Comparison of ENCODE assay signal across 8 mouse cellular contexts in the genomic region with DNA sequence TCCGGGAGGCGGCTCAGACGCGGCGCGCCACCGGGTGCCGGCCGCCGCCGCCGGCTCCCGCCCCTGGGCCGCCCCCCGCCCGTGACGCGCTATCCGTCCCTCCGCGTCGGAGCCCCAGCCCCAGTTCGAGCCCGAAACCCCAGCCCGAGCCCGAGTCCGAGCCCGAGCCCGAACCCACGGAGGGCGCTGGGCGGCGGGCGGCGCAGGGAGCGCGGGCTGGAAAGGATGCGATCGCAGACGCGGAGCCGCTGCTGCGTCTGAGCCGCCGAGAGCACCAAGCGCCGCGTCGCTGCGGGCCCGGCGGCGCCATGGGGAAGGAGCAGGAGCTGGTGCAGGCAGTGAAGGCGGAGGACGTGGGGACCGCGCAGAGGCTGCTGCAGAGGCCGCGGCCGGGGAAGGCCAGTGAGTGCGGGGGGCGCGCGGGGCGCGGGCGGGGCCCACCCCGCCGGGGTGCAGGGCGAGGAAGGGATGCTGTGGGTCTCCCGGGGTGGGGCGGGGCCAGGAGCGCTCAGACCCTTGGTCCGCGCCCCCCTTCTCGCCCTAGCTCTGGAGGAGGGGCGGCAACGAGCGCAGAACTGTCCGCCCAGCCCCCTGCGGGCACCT. TPM values are rescaled to one million over a fixed set of nuclear protein-coding genes. Genes with fewer than 3 reads are reported as not detected.
DNase-seq lines count a peak whose midpoint lies in the region; ATAC-seq and TF ChIP-seq lines count a peak whose summit lies in the region.

No protein-coding gene starts in this region.

- H3K27me3 ChIP-seq in heart, postnatal 0 days (ENCODE audit: control insufficient read depth, insufficient read depth, low read length) = peaks cover 35% of the 10 kb centered on the region
- H3K27me3 ChIP-seq in limb, embryonic 13.5 days = peaks cover 38% of the 10 kb centered on the region
- H3K27me3 ChIP-seq in neural tube, embryonic 12.5 days (replicated peaks) = no peaks in the 10 kb centered on the region

- H3K9ac ChIP-seq in heart, postnatal 0 days (replicated peaks; ENCODE audit: low read depth, low read length) = peak overlapping the region; percentile 59
- H3K9ac ChIP-seq in limb, embryonic 13.5 days = peak overlapping the region; percentile 87
- peak overlapping the region; percentile 92 for H3K9ac ChIP-seq in neural tube, embryonic 12.5 days

- H3K9me3 ChIP-seq in heart, postnatal 0 days (replicated peaks; ENCODE audit: control insufficient read depth, low read length) = no peaks in the 10 kb centered on the region
- H3K9me3 ChIP-seq in limb, embryonic 13.5 days = no peaks in the 10 kb centered on the region
- H3K9me3 ChIP-seq in neural tube, embryonic 12.5 days = no peaks in the 10 kb centered on the region

- under 1% methylated on average over 53 of the region's 81 CpGs for WGBS in heart, postnatal 0 days
- WGBS in limb, embryonic 13.5 days = under 1% methylated on average over 67 of the region's 81 CpGs
- under 1% methylated on average over 64 of the region's 81 CpGs for WGBS in neural tube, embryonic 12.5 days

- TF ChIP-seq CTCF in gastrocnemius, adult 2 months (IDR thresholded peaks at IDR 0.05) = no peak
- TF ChIP-seq CTCF in heart, postnatal 0 days (IDR thresholded peaks at IDR 0.05; ENCODE audit: low read depth) = no peak

- peak overlapping the region; percentile 81 for H3K4me3 ChIP-seq in gastrocnemius, adult 2 months
- peak overlapping the region; percentile 59 for H3K4me3 ChIP-seq in heart, postnatal 0 days (ENCODE audit: low read depth, low read length)
- H3K4me3 ChIP-seq in limb, embryonic 13.5 days = peak overlapping the region; percentile 84
- peak overlapping the region; percentile 87 for H3K4me3 ChIP-seq in neural tube, embryonic 12.5 days

- H3K4me2 ChIP-seq in heart, postnatal 0 days (ENCODE audit: low read depth, low read length) = peak overlapping the region; percentile 97
- H3K4me2 ChIP-seq in limb, embryonic 13.5 days (replicated peaks) = peak overlapping the region; percentile 95
- H3K4me2 ChIP-seq in neural tube, embryonic 12.5 days (replicated peaks) = peak overlapping the region; percentile 92

- ATAC-seq in heart, postnatal 0 days (ENCODE audit: insufficient read depth, low read depth) = peak; percentile 34
- ATAC-seq in limb, embryonic 13.5 days (ENCODE audit: low FRiP score, low read depth) = peak; percentile 70
- peak; percentile 76 for ATAC-seq in neural tube, embryonic 12.5 days (ENCODE audit: low FRiP score, low read depth)

- peaks cover 11% of the 10 kb centered on the region; the same call in 1 of the 2 replicates for H3K4me1 ChIP-seq in heart, postnatal 0 days (ENCODE audit: control insufficient read depth, insufficient read depth)
- H3K4me1 ChIP-seq in limb, embryonic 13.5 days = peaks cover 24% of the 10 kb centered on the region
- H3K4me1 ChIP-seq in neural tube, embryonic 12.5 days = peaks cover 36% of the 10 kb centered on the region

- H3K27ac ChIP-seq in gastrocnemius, adult 2 months = peak overlapping the region; percentile 28
- H3K27ac ChIP-seq in heart, postnatal 0 days (ENCODE audit: low read depth) = no peak overlapping the region
- peak overlapping the region; percentile 39; the same call in 1 of the 2 replicates for H3K27ac ChIP-seq in limb, embryonic 13.5 days
- H3K27ac ChIP-seq in neural tube, embryonic 12.5 days = peak overlapping the region; percentile 88

- DNase-seq in gastrocnemius, adult 2 months = peak; percentile 48
- no peak for DNase-seq in gastrocnemius, postnatal 14 days
- DNase-seq in CD4-positive, CD25-positive, alpha-beta regulatory T cell, adult 2 months (ENCODE audit: low read depth, low spot score) = peak; percentile 57
- peak; percentile 71 to 74 for DNase-seq in cerebellum, postnatal 25 days
- no peak for DNase-seq in heart, postnatal 0 days (ENCODE audit: low spot score)
- no peak for DNase-seq in urinary bladder, postnatal 36 days (ENCODE audit: low spot score in 2 of 2)

- intact Hi-C loops in gastrocnemius, adult 2 months (cut with DNase I) = loop anchor here (5.0 kb wide), 1 partner anchor 39 kb away; a partner anchor contains a TSS
- intact Hi-C loops in gastrocnemius, postnatal 14 days (cut with DNase I; ENCODE audit: low total_unique reads) = loop anchor here (5.0 kb wide), 1 partner anchor 39 kb away; a partner anchor contains a TSS

- no peak for TF ChIP-seq EP300 in heart, postnatal 0 days (IDR thresholded peaks at IDR 0.05; ENCODE audit: low read depth)

- H3K36me3 ChIP-seq in heart, postnatal 0 days (replicated peaks; ENCODE audit: control insufficient read depth, insufficient read depth, low read length) = no peaks in the 10 kb centered on the region
- no peaks in the 10 kb centered on the region for H3K36me3 ChIP-seq in limb, embryonic 13.5 days
- H3K36me3 ChIP-seq in neural tube, embryonic 12.5 days = no peaks in the 10 kb centered on the region

RNA-seq across cellular contexts. Expression of a gene that starts 0.4 kb away (rescaled TPM):
- under 1 TPM in 1 of 2 experiments, not detected in 1; 0.08 TPM for total RNA-seq in gastrocnemius, adult 2 months (2021)
- total RNA-seq in gastrocnemius, postnatal 14 days (2021) = under 1 TPM; 0.22 to 0.31 TPM
- 0.11 TPM in 1 of 2 replicates, not detected in the other for total RNA-seq in heart, postnatal 0 days (2014; rRNA removed; ENCODE audit: low replicate concordance)
- polyA plus RNA-seq in heart, postnatal 0 days (2015; fragmentation: Nextera tagmentation; extraction: Ambion mirVana) = 0.14 TPM in 2 replicates
- polyA plus RNA-seq in limb, embryonic 13.5 days (2015; fragmentation: Nextera tagmentation; extraction: Ambion mirVana) = 5.0 and 5.2 TPM in 2 replicates
- 23.2 and 25.4 TPM in 2 replicates for polyA plus RNA-seq in neural tube, embryonic 12.5 days (2016; fragmentation: Nextera tagmentation; extraction: Ambion mirVana)

RNA-seq across cellular contexts. Expression of a gene that starts 9.9 kb away (rescaled TPM):
- 10 to 100 TPM; 12.1 to 14.8 TPM for total RNA-seq in gastrocnemius, adult 2 months (2021)
- 10 to 100 TPM; 10.7 to 11.6 TPM for total RNA-seq in gastrocnemius, postnatal 14 days (2021)
- 12.4 and 44.9 TPM in 2 replicates for total RNA-seq in heart, postnatal 0 days (2014; rRNA removed; ENCODE audit: low replicate concordance)
- polyA plus RNA-seq in heart, postnatal 0 days (2015; fragmentation: Nextera tagmentation; extraction: Ambion mirVana) = 10.1 and 11.5 TPM in 2 replicates
- polyA plus RNA-seq in limb, embryonic 13.5 days (2015; fragmentation: Nextera tagmentation; extraction: Ambion mirVana) = 33.1 and 35.6 TPM in 2 replicates
- 33.8 and 34.9 TPM in 2 replicates for polyA plus RNA-seq in neural tube, embryonic 12.5 days (2016; fragmentation: Nextera tagmentation; extraction: Ambion mirVana)

RNA-seq across cellular contexts. Expression of a gene that starts 15.1 kb away (rescaled TPM):
- not detected for total RNA-seq in gastrocnemius, adult 2 months (2021)
- under 1 TPM in 1 of 2 experiments, not detected in 1; 0.31 TPM for total RNA-seq in gastrocnemius, postnatal 14 days (2021)
- total RNA-seq in heart, postnatal 0 days (2014; rRNA removed; ENCODE audit: low replicate concordance) = not detected in 2 replicates
- not detected in 2 replicates for polyA plus RNA-seq in heart, postnatal 0 days (2015; fragmentation: Nextera tagmentation; extraction: Ambion mirVana)
- not detected in 2 replicates for polyA plus RNA-seq in limb, embryonic 13.5 days (2015; fragmentation: Nextera tagmentation; extraction: Ambion mirVana)
- polyA plus RNA-seq in neural tube, embryonic 12.5 days (2016; fragmentation: Nextera tagmentation; extraction: Ambion mirVana) = 0.28 TPM in 2 replicates

RNA-seq across cellular contexts. Expression of a gene that starts 18.6 kb away (rescaled TPM):
- total RNA-seq in gastrocnemius, adult 2 months (2021) = 10 to 100 TPM; 50.8 to 56.3 TPM
- 10 to 100 TPM; 44.6 TPM for total RNA-seq in gastrocnemius, postnatal 14 days (2021)
- 48.4 and 62.3 TPM in 2 replicates for total RNA-seq in heart, postnatal 0 days (2014; rRNA removed; ENCODE audit: low replicate concordance)
- 65.8 and 70.6 TPM in 2 replicates for polyA plus RNA-seq in heart, postnatal 0 days (2015; fragmentation: Nextera tagmentation; extraction: Ambion mirVana)
- polyA plus RNA-seq in limb, embryonic 13.5 days (2015; fragmentation: Nextera tagmentation; extraction: Ambion mirVana) = 50.2 and 51.3 TPM in 2 replicates
- polyA plus RNA-seq in neural tube, embryonic 12.5 days (2016; fragmentation: Nextera tagmentation; extraction: Ambion mirVana) = 58.6 and 62.7 TPM in 2 replicates

RNA-seq across cellular contexts. Expression of a gene that starts 18.6 kb away (rescaled TPM):
- 10 to 100 TPM; 11.4 to 16.5 TPM for total RNA-seq in gastrocnemius, adult 2 months (2021)
- 10 to 100 TPM in 1 of 2 experiments, 1 to 10 TPM in 1; 8.5 to 10.2 TPM for total RNA-seq in gastrocnemius, postnatal 14 days (2021)
- 19.6 and 20.6 TPM in 2 replicates for total RNA-seq in heart, postnatal 0 days (2014; rRNA removed; ENCODE audit: low replicate concordance)
- polyA plus RNA-seq in heart, postnatal 0 days (2015; fragmentation: Nextera tagmentation; extraction: Ambion mirVana) = 14.0 and 17.8 TPM in 2 replicates
- 38.3 and 45.7 TPM in 2 replicates for polyA plus RNA-seq in limb, embryonic 13.5 days (2015; fragmentation: Nextera tagmentation; extraction: Ambion mirVana)
- 37.9 and 38.5 TPM in 2 replicates for polyA plus RNA-seq in neural tube, embryonic 12.5 days (2016; fragmentation: Nextera tagmentation; extraction: Ambion mirVana)

Comparison
In these comparisons a context has a peak if more than half of its experiments do, and no peak if none do; other contexts are left out.
1. DNase-seq: peak in gastrocnemius, adult 2 months (single experiment), CD4-positive, CD25-positive, alpha-beta regulatory T cell, adult 2 months (single experiment) and cerebellum, postnatal 25 days (2 of 2); none in gastrocnemius, postnatal 14 days (single experiment), heart, postnatal 0 days (single experiment) and urinary bladder, postnatal 36 days (0 of 2).
2. Peak in every context shown above with its lines, with median percentiles within 50 percentile points of each other: H3K4me3 ChIP-seq, ATAC-seq, H3K4me2 ChIP-seq and H3K9ac ChIP-seq.